In genomic region chr9:107554319-107554825, GRCm38 (mm10) we compare ENCODE assay signal across 8 mouse cellular contexts. TPM values are rescaled to one million over a fixed set of nuclear protein-coding genes. Genes with fewer than 3 reads are reported as not detected.
DNase-seq lines count a peak whose midpoint lies in the region; ATAC-seq and TF ChIP-seq lines count a peak whose summit lies in the region.

No protein-coding gene starts in this region.

- WGBS in hindbrain, embryonic 14.5 days = under 1% methylated on average over 53 of the region's 53 CpGs

- POLR2A ChIA-PET in Patski (lab: Charles Lee) = interaction anchor here (0.7 to 2.7 kb wide), 7 partner anchors 8 to 256 kb away, joined by 3 to 10 read pairs (median 5); partner anchors contain the start of genes Cyb561d2, Ifrd2, Nprl2 and Tusc2

- H3K27me3 ChIP-seq in Patski = no peaks in the 10 kb centered on the region
- H3K27me3 ChIP-seq in hindbrain, embryonic 14.5 days (ENCODE audit: control insufficient read depth, insufficient read depth, low read length) = peaks cover 37% of the 10 kb centered on the region

- in situ Hi-C loops in Patski (cut with MboI; ENCODE audit: low pct_unique_long_range_greater_than_20kb) = no loop called here

- DNase-seq in Patski (ENCODE audit: low read depth, low spot score) = peak; percentile 88
- DNase-seq in cerebellum, postnatal 14 days = peak; percentile 96 to 97
- peak; percentile 92 to 93 for DNase-seq in frontal cortex, postnatal 14 days (ENCODE audit: low spot score in 2 of 2)
- peak; percentile 99 for DNase-seq in hindbrain, embryonic 14.5 days (ENCODE audit: low spot score)
- peak; percentile 95 for DNase-seq in left cerebral cortex, adult 11 months (ENCODE audit: low spot score)
- peak; percentile 96 to 98 for DNase-seq in lung, postnatal 4 days
- peak; percentile 97 for DNase-seq in retina, postnatal 7 days (ENCODE audit: low read depth, low spot score)
- peak; percentile 92 for DNase-seq in urinary bladder, adult 2 months (ENCODE audit: low spot score)

- no peak for TF ChIP-seq CTCF in Patski (IDR thresholded peaks at IDR 0.05)

- H3K9ac ChIP-seq in hindbrain, embryonic 14.5 days = peak overlapping the region; percentile 80

- H3K36me3 ChIP-seq in hindbrain, embryonic 14.5 days (replicated peaks; ENCODE audit: control insufficient read depth, insufficient read depth) = peaks cover 23% of the 10 kb centered on the region

- H3K4me3 ChIP-seq in hindbrain, embryonic 14.5 days (replicated peaks; ENCODE audit: low read length) = peak overlapping the region; percentile 74

- peak overlapping the region; percentile 87 for H3K27ac ChIP-seq in hindbrain, embryonic 14.5 days

- H3K9me3 ChIP-seq in hindbrain, embryonic 14.5 days (ENCODE audit: control insufficient read depth, low read length) = no peaks in the 10 kb centered on the region

- CTCF ChIA-PET in Patski (lab: Charles Lee) = no interaction called here

- ATAC-seq in Patski = peak; percentile 74
- peak; percentile 93 for ATAC-seq in hindbrain, embryonic 14.5 days (ENCODE audit: low FRiP score)

- H3K4me2 ChIP-seq in hindbrain, embryonic 14.5 days (replicated peaks) = peak overlapping the region; percentile 75

- peaks cover 37% of the 10 kb centered on the region for H3K4me1 ChIP-seq in hindbrain, embryonic 14.5 days (replicated peaks; ENCODE audit: control insufficient read depth, insufficient read depth, low read length)

RNA-seq across cellular contexts. Expression of gene Rassf1, which starts 3.0 kb away (rescaled TPM):
- polyA plus RNA-seq in Patski (2021) = 51.8 TPM
- polyA plus RNA-seq in hindbrain, embryonic 14.5 days (2014; fragmentation: Nextera tagmentation; extraction: Ambion mirVana) = 32.6 and 33.5 TPM in 2 replicates
- polyA plus RNA-seq in urinary bladder, adult 2 months (2012; rRNA removed) = 41.5 and 58.9 TPM in 2 replicates

RNA-seq across cellular contexts. Expression of gene Zmynd10, which starts 7.3 kb away (rescaled TPM):
- 7.3 TPM for polyA plus RNA-seq in Patski (2021)
- 3.3 TPM in 2 replicates for polyA plus RNA-seq in hindbrain, embryonic 14.5 days (2014; fragmentation: Nextera tagmentation; extraction: Ambion mirVana)
- 0.56 and 0.78 TPM in 2 replicates for polyA plus RNA-seq in urinary bladder, adult 2 months (2012; rRNA removed)

RNA-seq across cellular contexts. Expression of gene Tusc2, which starts 8.7 kb away (rescaled TPM):
- 30.1 TPM for polyA plus RNA-seq in Patski (2021)
- polyA plus RNA-seq in hindbrain, embryonic 14.5 days (2014; fragmentation: Nextera tagmentation; extraction: Ambion mirVana) = 115 and 130 TPM in 2 replicates
- polyA plus RNA-seq in urinary bladder, adult 2 months (2012; rRNA removed) = 43.9 and 50.6 TPM in 2 replicates

RNA-seq across cellular contexts. Expression of gene Nprl2, which starts 12.3 kb away (rescaled TPM):
- 32.0 TPM for polyA plus RNA-seq in Patski (2021)
- 65.8 and 71.4 TPM in 2 replicates for polyA plus RNA-seq in hindbrain, embryonic 14.5 days (2014; fragmentation: Nextera tagmentation; extraction: Ambion mirVana)
- 26.6 and 35.2 TPM in 2 replicates for polyA plus RNA-seq in urinary bladder, adult 2 months (2012; rRNA removed)

RNA-seq across cellular contexts. Expression of gene Cyb561d2, which starts 12.4 kb away (rescaled TPM):
- polyA plus RNA-seq in Patski (2021) = 26.2 TPM
- 44.9 and 49.3 TPM in 2 replicates for polyA plus RNA-seq in hindbrain, embryonic 14.5 days (2014; fragmentation: Nextera tagmentation; extraction: Ambion mirVana)
- polyA plus RNA-seq in urinary bladder, adult 2 months (2012; rRNA removed) = 15.2 and 19.4 TPM in 2 replicates

Comparison
In these comparisons a context has a peak if more than half of its experiments do, and no peak if none do; other contexts are left out.
1. Peak in every context shown above with its lines: DNase-seq, ATAC-seq, H3K4me3 ChIP-seq and H3K27ac ChIP-seq.